Comparison of ENCODE assay signal across 11 mouse cellular contexts in the genomic region with DNA sequence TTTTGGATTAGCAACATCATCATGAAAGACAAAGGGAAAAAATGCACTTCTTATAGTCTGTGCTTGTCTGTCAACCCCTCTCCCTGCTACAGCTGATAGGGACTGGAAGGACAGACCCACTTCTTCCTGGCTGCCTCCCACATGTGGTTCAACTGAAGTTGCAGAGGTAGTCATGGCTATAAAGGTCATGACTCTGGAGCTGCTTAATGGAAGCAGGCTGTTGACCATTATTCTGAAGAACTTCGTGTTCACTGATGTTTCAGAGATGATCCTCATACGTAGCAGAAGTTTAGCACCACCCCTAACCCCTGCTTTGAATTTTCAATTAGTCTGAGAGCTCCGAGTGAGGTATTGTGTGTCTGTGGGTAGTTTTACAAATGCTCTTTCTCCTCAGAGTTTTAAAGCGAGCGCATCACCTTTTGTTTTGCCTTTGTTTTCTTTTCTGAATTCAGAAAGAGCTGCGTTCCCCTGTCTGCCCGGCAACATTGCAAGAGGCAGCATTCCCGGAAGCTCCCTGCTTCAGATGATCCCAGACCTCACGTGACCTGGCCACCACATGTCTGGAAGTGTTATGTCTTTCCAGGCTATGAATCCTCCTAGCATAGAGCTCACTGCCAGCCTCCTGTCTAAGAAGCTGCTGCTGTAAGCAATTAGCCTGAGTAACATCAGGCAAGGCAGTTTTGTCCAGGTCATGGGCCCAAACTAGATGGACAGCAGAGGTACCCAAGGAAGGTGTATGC. TPM values are rescaled to one million over a fixed set of nuclear protein-coding genes. Genes with fewer than 3 reads are reported as not detected.
DNase-seq lines count a peak whose midpoint lies in the region; ATAC-seq lines count a peak whose summit lies in the region.
"Had no signal": no experiment of that assay in that cellular context is flagged by ENCODE, and none has a peak within 500 bp of the region (broad histone marks: within the 10 kb centered on the region; RNA-seq: fewer than 3 reads in every experiment).

No protein-coding gene starts in this region.

- H3K27me3 ChIP-seq in hindbrain, embryonic 11.5 days (ENCODE audit: control insufficient read depth, insufficient read depth, low read length): no peaks in the 10 kb centered on the region
- no peaks in the 10 kb centered on the region for H3K27me3 ChIP-seq in midbrain, embryonic 14.5 days (ENCODE audit: control insufficient read depth, insufficient read depth, low read length)
- H3K27me3 ChIP-seq: lung, embryonic 15.5 days had no signal

- H3K4me3 ChIP-seq in hindbrain, embryonic 11.5 days (ENCODE audit: low read depth, low read length): no peak overlapping the region
- H3K4me3 ChIP-seq in midbrain, embryonic 14.5 days (replicated peaks; ENCODE audit: low read depth, low read length): no peak overlapping the region
- H3K4me3 ChIP-seq: lung, embryonic 15.5 days had no signal

- H3K27ac ChIP-seq in hindbrain, embryonic 11.5 days (ENCODE audit: low read depth, low read length): no peak overlapping the region
- no peak overlapping the region for H3K27ac ChIP-seq in midbrain, embryonic 14.5 days (replicated peaks; ENCODE audit: low read depth, low read length)
- H3K27ac ChIP-seq: lung, embryonic 15.5 days had no signal

- no peaks in the 10 kb centered on the region for H3K36me3 ChIP-seq in hindbrain, embryonic 11.5 days (ENCODE audit: control insufficient read depth, insufficient read depth, low read length)
- no peaks in the 10 kb centered on the region for H3K36me3 ChIP-seq in midbrain, embryonic 14.5 days (ENCODE audit: control insufficient read depth, insufficient read depth, low read length)
- H3K36me3 ChIP-seq: lung, embryonic 15.5 days had no signal

- H3K4me2 ChIP-seq in hindbrain, embryonic 11.5 days (replicated peaks; ENCODE audit: low read depth, low read length): no peak overlapping the region
- 0 out of 2 replicates have a peak overlapping the region, but pooled peaks have one; percentile 15 for H3K4me2 ChIP-seq in midbrain, embryonic 14.5 days (ENCODE audit: low read length)
- H3K4me2 ChIP-seq: lung, embryonic 15.5 days had no signal

- no peaks in the 10 kb centered on the region for H3K9me3 ChIP-seq in hindbrain, embryonic 11.5 days (ENCODE audit: control insufficient read depth, low read length)
- no peaks in the 10 kb centered on the region for H3K9me3 ChIP-seq in midbrain, embryonic 14.5 days (ENCODE audit: control insufficient read depth, low read length)
- H3K9me3 ChIP-seq: lung, embryonic 15.5 days had no signal

- ATAC-seq in hindbrain, embryonic 11.5 days (ENCODE audit: low FRiP score): no peak
- ATAC-seq in midbrain, embryonic 14.5 days (ENCODE audit: low FRiP score, low TSS enrichment): no peak
- ATAC-seq in erythroblast, adult 5-6 weeks (replicated peaks; ENCODE audit: low FRiP score, poor library complexity, severe bottlenecking): no peak

- H3K4me1 ChIP-seq in hindbrain, embryonic 11.5 days (replicated peaks; ENCODE audit: control insufficient read depth, insufficient read depth, low read length): 0 out of 2 replicates have a peak, but pooled peaks cover 2% of the 10 kb centered on the region
- 0 out of 2 replicates have a peak, but pooled peaks cover 3% of the 10 kb centered on the region for H3K4me1 ChIP-seq in midbrain, embryonic 14.5 days (ENCODE audit: control insufficient read depth, insufficient read depth, low read length)
- H3K4me1 ChIP-seq: lung, embryonic 15.5 days had no signal

- WGBS in hindbrain, embryonic 11.5 days: 26% methylated on average over 9 of the region's 9 CpGs
- 26% methylated on average over 9 of the region's 9 CpGs for WGBS in midbrain, embryonic 14.5 days

- 0 out of 2 replicates have a peak overlapping the region, but pooled peaks have one; percentile 15 for H3K9ac ChIP-seq in hindbrain, embryonic 11.5 days (ENCODE audit: low read depth, low read length)
- H3K9ac ChIP-seq in midbrain, embryonic 14.5 days (replicated peaks; ENCODE audit: low read length): no peak overlapping the region
- H3K9ac ChIP-seq: lung, embryonic 15.5 days had no signal

- peak; percentile 56 for DNase-seq in kidney, postnatal 10 days
- DNase-seq in kidney, adult 11 months: no peak
- DNase-seq in embryo, embryonic 10 days (ENCODE audit: low spot score): peak; percentile 78
- peak; percentile 40 for DNase-seq in hindbrain, embryonic 11.5 days (ENCODE audit: low spot score)
- peak; percentile 35 for DNase-seq in midbrain, embryonic 14.5 days
- no peak for DNase-seq in thymus, postnatal 36 days
- DNase-seq in adrenal gland, adult 18-20 months (ENCODE audit: low spot score in 2 of 2): no peak
- DNase-seq: adrenal gland, postnatal 36 days; right cerebral cortex, adult 18-20 months had no signal

RNA-seq across cellular contexts. Expression of a gene that starts 20.2 kb away (rescaled TPM):
- polyA plus RNA-seq in hindbrain, embryonic 11.5 days (2014; fragmentation: Nextera tagmentation; extraction: Ambion mirVana): 23.3 and 23.6 TPM in 2 replicates
- 20.6 and 26.5 TPM in 2 replicates for polyA plus RNA-seq in midbrain, embryonic 14.5 days (2014; fragmentation: Nextera tagmentation; extraction: Ambion mirVana)
- 10 to 100 TPM; 48.7 to 51.4 TPM for total RNA-seq in adrenal gland, adult 18-20 months (2021)
- total RNA-seq in erythroblast, adult 5-6 weeks (2015; ENCODE audit: low replicate concordance): 12.7 and 21.3 TPM in 2 replicates
- 14.4 and 14.7 TPM in 2 replicates for total RNA-seq in erythroblast, adult 5-6 weeks (2017; ENCODE audit: low replicate concordance)

Comparison
In these comparisons a context has a peak if more than half of its experiments do, and no peak if none do; other contexts are left out.
1. DNase-seq: peak in kidney, postnatal 10 days (single experiment), embryo, embryonic 10 days (single experiment), hindbrain, embryonic 11.5 days (single experiment) and midbrain, embryonic 14.5 days (single experiment); none in kidney, adult 11 months (single experiment), thymus, postnatal 36 days (0 of 2) and adrenal gland, adult 18-20 months (0 of 2).